Mouse (Mus musculus): ENCODE results near the gene Slc22a12.

DNA sequence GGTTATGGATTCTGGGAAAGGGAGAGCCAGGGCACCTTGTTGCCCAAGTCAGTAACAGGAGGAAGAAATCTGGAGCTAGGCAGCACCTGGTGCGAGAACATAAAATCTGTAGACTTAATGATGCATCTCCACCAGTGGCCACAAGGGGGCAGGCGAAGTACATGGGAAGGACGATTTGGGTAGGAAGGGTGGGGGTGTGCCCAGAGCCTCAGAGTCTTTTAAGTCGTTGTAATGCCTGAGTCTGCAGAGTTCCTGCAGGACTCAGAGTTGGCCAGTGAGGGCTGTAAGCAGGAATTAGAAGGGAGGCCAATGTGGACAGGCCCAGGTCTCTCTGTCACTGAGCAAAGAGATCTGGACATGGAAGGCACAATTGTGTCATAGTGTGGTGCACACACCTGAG, 53.8 kb downstream of the Slc22a12 start:
- TF ChIP-seq CTCF (IDR thresholded peaks at IDR 0.05; ENCODE audit: extremely low read depth, insufficient read depth, insufficient read length, insufficient replicate concordance) (peak; percentile 96), POLR2A (IDR thresholded peaks at IDR 0.05; ENCODE audit: low read depth, low read length) (no peak)
